Mouse (Mus musculus) myocyte (in vitro differentiated cells): ENCODE results near the gene Nosip. TPM values are rescaled to one million over a fixed set of nuclear protein-coding genes. Genes with fewer than 3 reads are reported as not detected.

Source experiments
- H3K27me3 ChIP-seq: one replicate; pipeline ENCODE4 v1.6.1; 2011; ENCODE audit not compliant: control insufficient read depth, insufficient read depth, insufficient read length
- H3K36me3 ChIP-seq: one replicate; pipeline ENCODE4 v1.6.1; 2011; ENCODE audit not compliant: control insufficient read depth, insufficient read depth
- H3K4me2 ChIP-seq: one replicate; pipeline ENCODE4 v1.6.1; 2011; ENCODE audit warnings: low read depth, control low read depth
- H3K4me3 ChIP-seq: one replicate; pipeline ENCODE4 v1.5.1; 2011; ENCODE audit warnings: mild to moderate bottlenecking, control low read depth, moderate library complexity
- H3K79me2 ChIP-seq: one replicate; pipeline ENCODE4 v1.6.1; 2011; ENCODE audit not compliant: control insufficient read depth, insufficient read depth
- H3ac ChIP-seq: one replicate; pipeline ENCODE4 v1.6.1; 2011; ENCODE audit not compliant: control insufficient read depth, insufficient read length
- CEBPB ChIP-seq: IDR thresholded peaks from 2 replicates; pipeline ENCODE4 v1.6.1; 2011; ENCODE audit warnings: mild to moderate bottlenecking, moderate library complexity; ENCODE audit not compliant: poor library complexity, insufficient read depth, severe bottlenecking
- E2F4 ChIP-seq: IDR thresholded peaks from one replicate; pipeline ENCODE4 v1.6.1; 2011; ENCODE audit warnings: mild to moderate bottlenecking, control low read depth, moderate library complexity; ENCODE audit not compliant: insufficient read depth
- MAX ChIP-seq: IDR thresholded peaks from one replicate; pipeline ENCODE4 v1.6.1; 2011; ENCODE audit warnings: low read depth, mild to moderate bottlenecking, control low read depth
- MYOD1 ChIP-seq, 3 experiments: IDR thresholded peaks; one replicate each; pipeline ENCODE4 v1.6.1; 2011; ENCODE audit warnings: control low read depth in 2 of 3, low read depth in 2 of 3, mild to moderate bottlenecking in 2 of 3, moderate library complexity in 1 of 3; ENCODE audit not compliant: insufficient read length in 2 of 3, control insufficient read depth in 1 of 3
- MYOG ChIP-seq, 3 experiments: IDR thresholded peaks; one replicate each; pipeline ENCODE4 v1.6.1; 2011; ENCODE audit warnings: control low read depth in 2 of 3, low read depth in 2 of 3, mild to moderate bottlenecking in 2 of 3; ENCODE audit not compliant: insufficient read length in 2 of 3, control insufficient read depth in 1 of 3, insufficient read depth in 1 of 3
- POLR2A ChIP-seq: IDR thresholded peaks from one replicate; pipeline ENCODE4 v1.6.1; 2011; ENCODE audit warnings: low read depth, mild to moderate bottlenecking, control low read depth, moderate library complexity; ENCODE audit not compliant: insufficient read length
- POLR2AphosphoS2 ChIP-seq: IDR thresholded peaks from one replicate; pipeline ENCODE4 v1.6.1; 2011; ENCODE audit warnings: low read depth, control low read depth; ENCODE audit not compliant: insufficient read length
- REST ChIP-seq: IDR thresholded peaks from one replicate; pipeline ENCODE4 v1.6.1; 2011; ENCODE audit warnings: mild to moderate bottlenecking, control low read depth, moderate library complexity; ENCODE audit not compliant: insufficient read depth, insufficient read length
- SRF ChIP-seq: IDR thresholded peaks from one replicate; pipeline ENCODE4 v1.6.1; 2011; ENCODE audit warnings: low read depth; ENCODE audit not compliant: control insufficient read depth, insufficient read length
- TCF12 ChIP-seq: IDR thresholded peaks from one replicate; pipeline ENCODE4 v1.6.1; 2011; ENCODE audit warnings: mild to moderate bottlenecking, control low read depth; ENCODE audit not compliant: poor library complexity, insufficient read depth, severe bottlenecking
- TCF3 ChIP-seq: IDR thresholded peaks from one replicate; pipeline ENCODE4 v1.6.1; 2011; ENCODE audit warnings: low read depth, control low read depth; ENCODE audit not compliant: insufficient read length
- USF1 ChIP-seq: IDR thresholded peaks from one replicate; pipeline ENCODE4 v1.6.1; 2011; ENCODE audit warnings: low read depth, mild to moderate bottlenecking, control low read depth, moderate library complexity
- polyA plus RNA-seq: library from polyadenylated mRNA; unstranded; fragments of >200 nt; fragmentation: generic; extraction: Trizol; gene quantifications from one replicate; pipeline ENCODE4 v1.2.1, GENCODE M21; 2012; ENCODE audit warnings: missing spikeins

The Nosip gene
- polyA plus RNA-seq, 1 experiment: 66.1 TPM

DNA sequence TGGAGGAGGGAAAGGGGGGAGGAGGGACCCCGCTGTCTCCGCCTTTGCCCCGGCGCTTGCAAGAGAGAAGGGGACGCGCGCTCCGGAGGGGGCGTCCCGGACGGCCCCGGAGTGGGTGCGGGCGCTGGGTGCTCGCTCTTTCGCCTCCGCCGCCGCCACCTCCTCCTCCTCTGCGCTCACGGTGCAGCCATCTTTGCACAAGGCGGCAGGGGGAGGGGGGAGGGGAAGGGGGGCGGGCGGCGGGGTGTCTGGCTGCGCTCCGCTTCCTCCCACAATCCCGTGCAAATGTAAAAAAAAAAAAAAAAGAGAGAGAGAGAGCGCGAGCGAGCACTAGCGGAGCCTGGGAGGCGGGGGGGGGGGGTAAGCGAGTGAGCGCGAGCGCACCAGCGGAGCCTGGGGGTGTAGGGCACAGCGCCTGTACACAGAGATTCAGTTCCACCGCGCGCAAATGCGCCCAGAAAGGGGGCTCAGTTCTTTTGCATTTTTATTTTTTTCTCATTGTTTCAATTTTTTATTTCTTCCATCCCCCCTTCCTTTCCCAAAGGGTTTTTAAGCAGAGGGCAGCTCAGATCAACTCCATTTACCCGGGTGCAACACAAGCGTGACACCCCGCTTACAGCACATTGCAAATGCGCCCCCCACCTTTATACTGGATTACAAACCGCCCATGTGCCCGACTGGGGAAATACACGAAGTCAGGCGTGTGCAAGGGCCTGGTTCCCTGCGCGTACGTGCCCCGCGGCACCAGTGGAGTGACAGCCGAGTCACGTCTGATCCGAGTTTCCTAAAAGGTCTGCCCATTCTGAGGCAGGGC, 8.9 kb upstream of the Nosip start:
- TF ChIP-seq POLR2AphosphoS2 (no peak), CEBPB (no peak), TCF3 (no peak), POLR2A (peak; percentile 66), REST (no peak), SRF (no peak), MYOD1 (IDR thresholded peaks at IDR 0.05; ENCODE audit: control insufficient read depth in 1 of 3, insufficient read length in 2 of 3, low read depth in 2 of 3) (no peak), MYOG (IDR thresholded peaks at IDR 0.05; ENCODE audit: control insufficient read depth in 1 of 3, insufficient read depth in 1 of 3, insufficient read length in 2 of 3, low read depth in 2 of 3) (no peak)
- Histone ChIP-seq H3K36me3 (no peaks in the 10 kb centered on the region), H3K79me2 (peaks cover 13% of the 10 kb centered on the region), H3K27me3 (no peaks in the 10 kb centered on the region), H3K4me3 (peak overlapping the region; percentile 58), H3K4me2 (peak overlapping the region; percentile 96), H3ac (peak overlapping the region; percentile 42)

DNA sequence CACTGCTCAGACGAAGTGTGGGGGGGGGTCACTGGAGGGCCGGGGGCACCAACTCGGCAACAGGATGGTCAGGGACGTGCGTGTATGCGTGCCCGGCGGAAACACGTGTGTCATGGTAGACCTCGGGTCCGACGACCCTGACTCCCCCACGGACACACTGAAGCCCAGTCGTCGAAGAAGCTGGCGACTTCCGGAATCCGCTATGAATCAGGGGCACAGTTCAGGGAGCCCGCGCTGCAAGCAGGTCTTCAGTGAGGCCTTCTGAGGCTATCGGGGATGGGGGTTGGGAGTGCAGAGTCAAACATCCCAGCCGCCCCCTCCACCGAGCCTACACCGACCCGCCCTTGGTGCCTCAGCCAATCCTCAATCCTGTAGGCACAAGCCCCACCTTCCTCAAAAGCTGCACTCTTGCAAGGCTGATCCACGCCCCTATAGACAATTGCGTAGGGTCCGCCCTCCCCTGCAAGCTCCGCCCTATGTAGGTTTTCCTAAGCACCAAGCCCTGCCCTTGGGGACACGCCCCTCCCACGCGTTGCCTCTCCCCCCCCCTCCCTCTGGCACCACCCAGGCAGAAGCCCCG, 8.2 kb upstream of the Nosip start:
- peak overlapping the region; percentile 42 for H3ac ChIP-seq
- H3K4me2 ChIP-seq: peak overlapping the region; percentile 96
- no peaks in the 10 kb centered on the region for H3K27me3 ChIP-seq
- TF ChIP-seq TCF3 (no peak), MYOG (IDR thresholded peaks at IDR 0.05; ENCODE audit: control insufficient read depth in 1 of 3, insufficient read depth in 1 of 3, insufficient read length in 2 of 3, low read depth in 2 of 3) (no peak), CEBPB (no peak), TCF12 (no peak), E2F4 (peak; percentile 54), MAX (no peak), POLR2A (peak; percentile 82), REST (peak; percentile 1), POLR2AphosphoS2 (peak; percentile 89), MYOD1 (IDR thresholded peaks at IDR 0.05; ENCODE audit: control insufficient read depth in 1 of 3, insufficient read length in 2 of 3, low read depth in 2 of 3) (no peak), USF1 (no peak), SRF (peak; percentile 46)
- H3K36me3 ChIP-seq: no peaks in the 10 kb centered on the region
- H3K79me2 ChIP-seq: peaks cover 13% of the 10 kb centered on the region
- peak overlapping the region; percentile 58 for H3K4me3 ChIP-seq

DNA sequence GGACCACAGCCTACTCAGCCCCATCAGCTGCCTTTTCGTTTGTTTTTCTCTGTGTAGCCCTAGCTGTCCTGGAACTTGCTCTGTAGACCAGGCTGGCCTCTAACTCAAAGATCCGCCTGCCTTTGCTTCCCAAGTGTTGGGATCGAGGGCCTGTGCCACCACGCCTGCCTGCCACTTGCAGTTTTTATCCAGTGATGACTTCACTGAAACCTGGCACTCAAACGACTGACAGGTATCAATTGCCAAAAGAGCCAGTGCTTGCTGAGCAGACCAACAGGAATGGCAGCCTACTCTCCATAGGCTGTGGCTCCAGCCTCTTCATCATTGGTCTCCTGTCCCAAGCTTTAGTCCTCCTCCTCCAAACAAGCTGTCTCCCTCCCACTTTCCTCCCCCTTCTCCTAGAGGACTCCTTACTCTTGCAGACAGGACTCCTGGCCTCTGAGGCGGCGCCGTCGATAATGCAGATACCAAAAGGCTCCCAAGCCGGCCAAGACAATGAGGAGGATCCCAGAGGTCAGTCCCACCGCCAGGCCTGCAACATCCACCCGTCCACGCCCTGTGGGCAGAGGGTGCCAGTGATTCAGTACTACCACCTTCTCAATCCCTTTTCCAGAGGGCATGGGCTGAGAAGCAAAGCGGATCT, 5.8 kb upstream of the Nosip start:
- Histone ChIP-seq H3K4me3 (no peak overlapping the region), H3K36me3 (no peaks in the 10 kb centered on the region), H3K4me2 (no peak overlapping the region), H3K27me3 (no peaks in the 10 kb centered on the region), H3K79me2 (peaks cover 8% of the 10 kb centered on the region), H3ac (no peak overlapping the region)
- TF ChIP-seq MYOG (IDR thresholded peaks at IDR 0.05; ENCODE audit: control insufficient read depth in 1 of 3, insufficient read depth in 1 of 3, insufficient read length in 2 of 3, low read depth in 2 of 3): no peak
- no peak for TF ChIP-seq MYOD1 (IDR thresholded peaks at IDR 0.05; ENCODE audit: control insufficient read depth in 1 of 3, insufficient read length in 2 of 3, low read depth in 2 of 3)
- no peak for TF ChIP-seq TCF12
- TF ChIP-seq TCF3: no peak

DNA sequence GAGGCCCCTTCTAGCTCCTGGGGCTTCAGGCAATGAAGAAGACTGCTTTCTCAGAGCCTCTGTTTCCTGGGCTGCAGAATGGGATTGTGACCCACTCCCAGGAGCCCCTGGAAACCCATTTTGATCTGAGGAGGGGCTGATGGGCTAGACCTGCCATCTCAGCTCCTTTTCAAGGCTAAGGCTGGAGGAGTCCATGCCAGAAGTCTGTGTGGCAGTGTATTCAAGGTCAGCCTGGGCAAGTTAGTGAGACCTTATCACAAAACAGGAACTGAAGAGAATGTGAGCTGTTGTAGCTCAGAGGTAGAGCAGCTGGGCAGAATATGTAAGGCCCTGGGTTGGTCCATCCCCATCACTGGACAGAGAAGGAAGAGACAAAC, 5.3 kb upstream of the Nosip start:
- TF ChIP-seq MYOG (IDR thresholded peaks at IDR 0.05; ENCODE audit: control insufficient read depth in 1 of 3, insufficient read depth in 1 of 3, insufficient read length in 2 of 3, low read depth in 2 of 3) (no peak), REST (no peak), CEBPB (no peak), SRF (no peak), TCF3 (no peak), MYOD1 (IDR thresholded peaks at IDR 0.05; ENCODE audit: control insufficient read depth in 1 of 3, insufficient read length in 2 of 3, low read depth in 2 of 3) (no peak), TCF12 (no peak), E2F4 (no peak), POLR2AphosphoS2 (no peak), POLR2A (no peak), USF1 (no peak), MAX (no peak)
- Histone ChIP-seq H3K36me3 (no peaks in the 10 kb centered on the region), H3K27me3 (no peaks in the 10 kb centered on the region), H3K4me3 (no peak overlapping the region), H3K79me2 (peaks cover 3% of the 10 kb centered on the region), H3K4me2 (no peak overlapping the region), H3ac (no peak overlapping the region)
